Mouse (Mus musculus) embryonic stem cell, embryonic (primary cell): ENCODE data around the gene Srsf3.

Experiments used
- CTCF ChIA-PET, 4 experiments: fragments of 300-600 bp in 2 of 4; fragments of 350-600 bp in 2 of 4; sonication (Branson Sonifier 250); formaldehyde crosslinking; loops; one replicate each; lab custom pipeline; 2022; ENCODE audit warnings: inconsistent platforms in 2 of 4; lab: Charles Lee
- POLR2A ChIA-PET, 4 experiments: fragments of 300-600 bp in 2 of 4; fragments of 350-600 bp in 2 of 4; sonication (Branson Sonifier 250); formaldehyde crosslinking; loops; one replicate each; lab custom pipeline; 2022; ENCODE audit warnings: antibody characterized with exemption in 4 of 4, inconsistent platforms in 1 of 4; lab: Charles Lee

The Srsf3 gene

DNA sequence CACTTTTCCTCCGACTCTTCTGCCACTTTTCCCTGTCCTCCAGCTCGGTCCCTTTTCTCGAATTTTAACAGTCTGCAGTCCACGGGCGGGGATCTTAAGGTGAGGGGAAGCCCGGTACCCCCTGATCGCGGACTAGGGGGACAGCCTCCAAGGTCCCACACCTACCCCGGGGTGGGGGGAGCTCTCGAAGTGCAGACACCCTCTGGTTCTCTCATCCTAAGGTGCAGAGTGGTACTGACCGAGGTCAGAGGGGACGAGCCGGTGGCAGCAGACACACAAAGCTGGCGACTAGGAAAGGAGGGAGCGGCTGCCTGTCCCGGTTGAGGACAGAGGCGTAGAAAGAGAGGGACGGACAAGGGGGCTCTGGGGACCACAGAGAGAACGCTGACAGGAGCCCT is 25.2 kb upstream of the Srsf3 start:
- CTCF ChIA-PET: interaction anchor here (0.7 to 3.5 kb wide), 12 partner anchors 8 to 164 kb away, joined by 3 to 30 read pairs (median 5); no protein-coding TSS in a partner anchor
- POLR2A ChIA-PET: interaction anchor here (0.5 to 13.7 kb wide), 77 partner anchors 8 to 572 kb away, joined by 3 to 252 read pairs (median 6); partner anchors contain the start of genes Srsf3 (in 3 of the 4), Kctd20 (in 2 of the 4), Cdkn1a (in 1 of the 4) and Mapk14 (in 1 of the 4)

DNA sequence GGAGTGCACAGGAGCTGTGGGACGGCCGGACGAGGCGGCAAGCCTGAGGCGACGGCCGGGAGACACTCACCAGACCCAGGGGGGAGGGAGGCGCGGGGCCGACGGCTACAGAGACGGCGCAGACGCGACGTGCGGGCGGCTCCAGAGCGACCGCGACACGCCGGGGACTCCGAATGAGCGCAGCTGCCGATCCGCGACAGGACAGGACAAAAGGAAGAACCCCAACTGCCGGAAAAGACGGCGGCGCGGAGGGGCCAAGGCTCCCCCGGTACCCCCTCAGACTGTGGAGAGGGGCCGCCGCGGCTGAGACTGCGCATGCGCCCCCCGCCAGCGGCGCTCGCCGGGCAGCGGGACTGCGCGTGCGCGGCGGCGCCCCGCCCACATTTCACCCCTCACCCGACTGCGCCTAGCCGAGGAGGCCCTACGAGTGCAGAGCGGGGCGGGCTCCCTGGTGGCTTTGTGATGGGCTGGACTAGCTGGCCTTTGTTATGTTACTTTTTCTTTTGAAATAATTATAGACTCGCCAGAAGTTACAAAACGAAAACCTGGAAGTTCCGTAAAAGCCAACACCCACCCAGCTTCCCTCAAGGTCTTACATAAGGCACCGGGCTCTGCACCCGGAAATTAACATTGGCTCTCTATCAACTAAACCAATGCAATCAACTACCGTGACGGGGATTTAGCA is 24.6 kb upstream of the Srsf3 start, which contains the start of gene Stk38:
Stk38 (minus strand) TSS at position 355 of the 685 bp plus-strand sequence.
- ChIA-PET CTCF (interaction anchor here (0.5 to 3.5 kb wide), 15 partner anchors 8 to 354 kb away, joined by 3 to 30 read pairs (median 5); no protein-coding TSS in a partner anchor), POLR2A (interaction anchor here (0.5 to 13.7 kb wide), 89 partner anchors 7 to 573 kb away, joined by 3 to 252 read pairs (median 5); partner anchors contain the start of genes Kctd20 (in 3 of the 4), Srsf3 (in 3 of the 4), Cdkn1a (in 2 of the 4) and Mapk14 (in 1 of the 4))

DNA sequence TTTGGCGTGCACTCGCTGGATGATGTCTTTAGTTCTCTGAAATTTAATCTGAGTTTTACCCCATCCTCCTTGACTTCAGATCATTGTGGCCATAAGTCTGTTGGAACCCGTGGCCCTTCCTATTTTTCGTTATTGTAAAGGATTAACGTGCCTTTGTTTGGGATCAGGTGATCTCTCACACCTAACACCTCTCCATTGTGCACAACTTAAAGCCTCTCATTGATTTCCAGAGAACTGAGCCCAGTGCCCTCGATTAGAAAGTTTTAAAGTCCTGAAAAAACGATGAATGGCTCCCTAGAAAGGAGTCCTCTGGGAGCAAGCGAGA is 24.1 kb upstream of the Srsf3 start:
- ChIA-PET CTCF (interaction anchor here (0.5 to 3.5 kb wide), 12 partner anchors 18 to 354 kb away, joined by 3 to 30 read pairs (median 5); no protein-coding TSS in a partner anchor), POLR2A (interaction anchor here (0.6 to 13.7 kb wide), 78 partner anchors 9 to 1885 kb away, joined by 3 to 252 read pairs (median 5); partner anchors contain the start of genes Kctd20 (in 3 of the 4), Srsf3 (in 3 of the 4), Cdkn1a (in 2 of the 4) and Mapk14 (in 1 of the 4))

DNA sequence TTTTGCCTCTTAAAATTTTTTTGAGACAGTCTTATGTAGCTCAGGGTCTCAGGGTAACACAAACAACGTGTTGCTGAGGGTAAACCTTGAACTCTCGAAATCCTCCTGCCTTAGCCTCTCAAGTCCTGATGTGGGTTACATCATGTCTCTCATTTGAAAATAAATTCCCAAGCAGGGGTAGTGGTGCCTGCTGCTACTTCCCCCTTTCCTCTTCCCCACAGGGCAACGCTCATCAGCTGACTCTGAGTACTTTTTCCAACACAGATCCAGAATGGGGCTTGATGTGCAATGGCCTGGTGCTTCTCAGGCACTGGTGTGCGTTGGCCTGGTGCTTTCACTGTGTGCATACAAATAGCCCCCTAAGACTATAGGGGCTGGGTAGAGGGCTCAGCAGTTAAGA is 23.2 kb upstream of the Srsf3 start:
- POLR2A ChIA-PET: interaction anchor here (0.5 to 13.7 kb wide), 40 partner anchors 13 to 1662 kb away, joined by 3 to 252 read pairs (median 6); partner anchors contain the start of genes Srsf3 (in 3 of the 4), Cdkn1a (in 1 of the 4) and Kctd20 (in 1 of the 4)

DNA sequence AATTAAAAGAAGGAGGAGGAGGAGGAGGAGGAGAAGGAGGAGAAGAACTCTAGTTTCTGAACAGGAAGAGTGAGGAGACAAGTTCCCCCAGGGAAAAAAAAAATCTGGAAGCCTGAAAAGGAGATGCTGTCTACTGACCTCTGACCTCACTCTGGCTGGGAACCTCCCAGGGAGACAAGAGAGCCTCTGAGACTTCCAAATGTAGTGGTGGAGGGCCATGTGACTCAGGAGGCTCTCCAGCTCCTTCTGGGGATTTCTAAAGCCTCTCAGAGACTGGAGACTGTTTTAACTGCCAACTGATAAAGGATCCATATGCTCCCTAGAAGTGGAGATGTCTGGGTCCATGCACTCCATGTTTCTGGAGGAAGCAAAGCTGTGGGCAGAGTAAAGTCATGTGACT is 18.2 kb upstream of the Srsf3 start:
- ChIA-PET POLR2A (interaction anchor here (0.6 to 20.2 kb wide), 24 partner anchors 8 to 998 kb away, joined by 3 to 392 read pairs (median 6); partner anchors contain the start of genes Srsf3 (in 2 of the 4) and Stk38 (in 1 of the 4)), CTCF (interaction anchor here in 2 of 4 experiments (0.8 to 5.2 kb wide), 5 partner anchors 10 to 658 kb away, joined by 3 to 66 read pairs (median 6); partner anchors contain the start of gene BC004004 (in 1 of the 2))

More for the DNA sequence above, 23.2 kb upstream of the Srsf3 start:
- CTCF ChIA-PET: interaction anchor here in 2 of 4 experiments (0.7 to 3.0 kb wide), 4 partner anchors 17 to 132 kb away, joined by 5 to 30 read pairs (median 6); no protein-coding TSS in a partner anchor

DNA sequence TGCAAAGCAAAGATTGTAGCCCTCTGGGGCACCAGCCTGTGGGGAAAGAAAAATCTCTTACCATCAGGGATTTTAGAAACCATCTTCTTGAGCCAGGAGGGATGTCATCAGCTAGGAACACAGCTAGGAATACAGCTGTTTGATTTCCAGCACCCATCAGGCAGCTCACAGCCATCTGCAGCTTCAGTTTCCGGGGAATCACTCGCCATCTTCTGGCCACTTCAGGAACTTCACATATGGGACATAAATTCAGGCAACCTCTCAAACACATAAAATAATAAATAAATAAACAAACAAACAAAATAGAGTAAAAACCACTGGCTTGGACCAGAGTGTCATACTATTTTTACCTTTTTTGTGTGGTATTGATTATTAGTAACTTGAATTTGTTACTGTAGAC is 16.8 kb upstream of the Srsf3 start:
- ChIA-PET CTCF (interaction anchor here (0.6 to 5.2 kb wide), 42 partner anchors 8 to 1916 kb away, joined by 3 to 66 read pairs (median 4); partner anchors contain the start of genes Stk38 (in 3 of the 4) and Srsf3 (in 1 of the 4)), POLR2A (interaction anchor here in 3 of 4 experiments (0.6 to 20.2 kb wide), 35 partner anchors 9 to 370 kb away, joined by 3 to 392 read pairs (median 6); partner anchors contain the start of genes Srsf3 (in 2 of the 3), Stk38 (in 2 of the 3) and Cdkn1a (in 1 of the 3))

DNA sequence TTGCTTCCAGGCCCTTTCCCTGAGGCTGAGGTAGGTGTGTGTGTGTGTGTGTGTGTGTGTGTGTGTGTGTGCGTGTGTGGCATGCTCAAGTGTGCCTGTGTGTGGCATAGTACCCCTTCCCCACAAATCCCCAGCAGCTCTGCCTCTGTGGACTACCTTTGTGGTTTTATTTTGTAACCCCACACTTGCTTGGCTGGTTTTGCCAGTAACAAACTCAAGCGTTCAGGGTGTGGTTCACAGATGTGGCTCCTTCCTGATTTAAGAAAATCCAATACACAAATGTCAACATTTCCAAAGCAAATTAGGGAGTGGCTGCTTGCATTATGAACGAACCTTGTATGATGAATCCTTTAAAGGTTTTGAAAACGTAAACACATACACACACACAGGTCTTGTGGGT is 15.7 kb upstream of the Srsf3 start:
- POLR2A ChIA-PET: interaction anchor here in 3 of 4 experiments (0.6 to 20.2 kb wide), 13 partner anchors 9 to 551 kb away, joined by 3 to 392 read pairs (median 21); partner anchors contain the start of genes Srsf3 (in 2 of the 3) and Stk38 (in 2 of the 3)

DNA sequence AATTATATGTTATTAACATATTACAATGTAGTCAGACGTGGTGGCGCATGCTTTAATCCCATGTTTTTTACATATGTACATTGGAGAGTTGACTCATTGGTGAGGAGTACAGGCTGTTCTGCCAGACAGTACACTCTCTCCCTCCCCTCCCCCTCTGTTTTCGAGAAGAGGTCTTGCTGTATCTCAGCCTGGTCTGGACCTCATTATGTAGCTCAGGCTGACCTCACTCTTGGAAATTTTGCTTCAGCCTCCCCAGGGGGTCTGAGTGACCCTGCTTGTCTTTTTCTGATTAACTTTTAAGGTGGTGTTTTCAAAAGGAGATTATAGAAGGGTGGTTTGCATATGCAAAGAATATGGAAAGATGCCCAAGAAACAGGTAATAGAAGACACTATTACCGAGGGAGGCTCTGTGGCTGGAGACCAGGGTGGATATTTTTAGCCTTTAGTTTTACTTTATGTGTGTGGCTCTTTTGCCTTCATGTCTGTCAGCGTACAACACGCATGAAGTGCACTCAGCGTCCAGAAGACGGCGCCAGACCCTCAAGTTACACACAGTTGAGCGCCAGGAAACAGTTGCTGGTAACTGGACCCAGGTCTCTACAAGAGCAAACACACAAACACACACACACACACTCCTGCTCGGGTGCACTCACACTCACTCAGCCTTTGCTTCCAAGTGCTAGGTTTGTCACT is 14.0 kb upstream of the Srsf3 start:
- CTCF ChIA-PET: interaction anchor here (0.5 to 2.1 kb wide), 9 partner anchors 11 to 418 kb away, joined by 3 to 8 read pairs (median 3); no protein-coding TSS in a partner anchor
- POLR2A ChIA-PET: interaction anchor here (0.6 to 20.2 kb wide), 17 partner anchors 8 to 75 kb away, joined by 3 to 392 read pairs (median 5); partner anchors contain the start of genes Srsf3 (in 3 of the 4) and Stk38 (in 2 of the 4)

More for the DNA sequence above, 15.7 kb upstream of the Srsf3 start:
- CTCF ChIA-PET: interaction anchor here in 2 of 4 experiments (1.9 to 5.2 kb wide), 2 partner anchors 28 to 29 kb away, joined by 8 to 66 read pairs; no protein-coding TSS in a partner anchor

DNA sequence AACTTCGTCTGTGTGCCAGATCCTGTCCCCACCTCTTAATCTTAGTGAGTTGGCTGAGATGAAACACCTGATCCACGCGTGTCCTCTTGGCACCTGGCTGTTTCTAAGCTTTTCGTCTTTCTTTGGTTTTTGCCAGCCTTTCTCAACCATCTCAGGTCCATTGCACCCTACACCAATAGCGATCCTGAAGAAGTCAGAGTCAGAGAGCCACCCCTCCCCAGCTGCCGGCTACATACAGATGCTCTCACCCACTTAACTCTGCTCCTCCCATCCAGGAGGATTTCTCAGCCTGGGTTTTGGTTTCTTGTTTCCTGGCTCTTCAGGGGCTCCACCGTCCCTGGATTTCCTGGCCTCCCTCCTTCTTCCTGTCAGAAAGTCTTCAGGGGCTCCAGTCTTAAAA is 13.0 kb upstream of the Srsf3 start:
- ChIA-PET CTCF (interaction anchor here in 2 of 4 experiments (0.5 to 1.2 kb wide), 3 partner anchors 10 to 193 kb away, joined by 3 read pairs; no protein-coding TSS in a partner anchor), POLR2A (interaction anchor here (1.1 to 20.2 kb wide), 13 partner anchors 11 to 222 kb away, joined by 3 to 392 read pairs (median 6); partner anchors contain the start of genes Srsf3 (in 4 of the 4) and Stk38 (in 1 of the 4))

DNA sequence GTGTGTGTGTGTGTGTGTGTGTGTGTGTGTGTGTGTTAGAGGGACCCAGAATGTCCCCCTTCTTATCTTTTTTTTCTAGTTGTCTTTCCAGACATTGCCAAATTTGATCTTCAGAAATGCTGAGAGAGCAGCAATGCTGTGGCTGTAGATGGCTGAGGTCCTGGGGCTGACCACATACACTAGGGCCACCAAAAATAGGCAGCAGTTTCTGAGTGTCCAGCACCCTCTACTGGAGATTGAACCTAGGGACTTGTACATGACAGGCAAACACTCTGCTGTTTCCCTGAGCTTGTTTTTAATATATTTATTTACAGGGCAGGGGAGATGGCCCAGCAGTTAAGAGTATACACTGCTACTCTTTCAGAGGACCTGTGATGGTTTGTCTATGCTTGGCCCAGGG is 12.0 kb upstream of the Srsf3 start:
- POLR2A ChIA-PET: interaction anchor here (0.6 to 20.2 kb wide), 11 partner anchors 10 to 220 kb away, joined by 3 to 392 read pairs (median 12); partner anchors contain the start of genes Srsf3 (in 4 of the 4) and Stk38 (in 1 of the 4)
- CTCF ChIA-PET: interaction anchor here in 2 of 4 experiments (0.6 to 0.9 kb wide), 2 partner anchors 33 to 305 kb away, joined by 4 to 5 read pairs; no protein-coding TSS in a partner anchor

DNA sequence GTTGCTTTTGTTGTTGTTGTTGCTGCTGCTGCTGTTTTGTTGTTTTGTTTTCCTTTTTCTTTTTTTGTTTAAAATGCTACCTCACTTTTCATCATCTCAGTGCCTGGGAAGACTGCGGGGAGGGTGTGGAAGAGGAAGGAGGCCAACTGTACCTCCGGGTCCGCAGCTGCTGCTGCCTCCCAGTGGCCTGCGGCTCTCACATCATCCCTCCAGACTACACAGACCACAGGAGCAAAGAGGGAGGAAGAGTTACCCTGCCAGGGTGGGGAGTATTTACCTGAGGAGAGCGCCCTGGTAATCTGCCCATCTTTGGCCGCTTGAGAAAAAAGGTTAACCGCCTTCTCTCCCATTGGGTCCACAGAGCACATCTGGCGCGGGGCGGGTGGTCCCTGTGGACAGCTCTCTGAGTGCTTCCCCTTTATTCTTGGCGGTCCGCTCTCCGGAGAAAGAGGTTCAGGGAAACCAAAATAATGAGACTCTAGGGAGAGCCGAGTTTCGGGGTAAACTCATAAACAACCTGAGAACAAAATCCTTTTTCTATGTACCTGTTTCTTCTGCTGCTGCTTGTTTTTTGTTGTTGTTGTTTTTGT is 10.1 kb upstream of the Srsf3 start:
- POLR2A ChIA-PET: interaction anchor here (0.5 to 20.2 kb wide), 19 partner anchors 8 to 247 kb away, joined by 3 to 392 read pairs (median 7); partner anchors contain the start of genes Srsf3 (in 4 of the 4), Stk38 (in 2 of the 4) and BC004004 (in 1 of the 4)
- CTCF ChIA-PET: interaction anchor here in 2 of 4 experiments (0.5 to 6.1 kb wide), 7 partner anchors 10 to 539 kb away, joined by 3 to 31 read pairs (median 4); partner anchors contain the start of gene Srsf3 (in 1 of the 2)

DNA sequence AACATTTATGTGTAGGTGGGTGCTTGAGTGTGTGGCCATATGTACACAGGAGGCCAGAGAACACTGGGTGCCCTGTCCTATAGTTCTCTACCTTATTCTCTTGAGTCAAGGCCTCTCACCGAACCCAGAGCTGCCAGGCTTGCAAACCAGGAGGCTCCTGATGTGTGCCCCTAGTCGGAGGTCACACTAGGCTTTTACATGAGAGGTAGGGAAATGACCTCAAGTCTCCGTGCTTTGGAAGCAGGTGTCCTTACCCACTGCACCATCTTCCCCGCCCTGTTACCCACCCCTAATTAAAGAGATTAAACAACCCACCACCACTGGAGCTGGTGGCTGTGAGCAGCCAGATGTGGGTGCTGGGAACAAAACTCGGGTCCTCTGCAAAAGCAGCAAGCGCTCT is 9.1 kb upstream of the Srsf3 start:
- CTCF ChIA-PET: interaction anchor here in 2 of 4 experiments (0.7 to 6.1 kb wide), 8 partner anchors 8 to 149 kb away, joined by 3 to 31 read pairs (median 3); no protein-coding TSS in a partner anchor
- POLR2A ChIA-PET: interaction anchor here (0.6 to 20.2 kb wide), 33 partner anchors 7 to 454 kb away, joined by 3 to 392 read pairs (median 5); partner anchors contain the start of genes Srsf3 (in 4 of the 4), Stk38 (in 3 of the 4) and BC004004 (in 1 of the 4)

DNA sequence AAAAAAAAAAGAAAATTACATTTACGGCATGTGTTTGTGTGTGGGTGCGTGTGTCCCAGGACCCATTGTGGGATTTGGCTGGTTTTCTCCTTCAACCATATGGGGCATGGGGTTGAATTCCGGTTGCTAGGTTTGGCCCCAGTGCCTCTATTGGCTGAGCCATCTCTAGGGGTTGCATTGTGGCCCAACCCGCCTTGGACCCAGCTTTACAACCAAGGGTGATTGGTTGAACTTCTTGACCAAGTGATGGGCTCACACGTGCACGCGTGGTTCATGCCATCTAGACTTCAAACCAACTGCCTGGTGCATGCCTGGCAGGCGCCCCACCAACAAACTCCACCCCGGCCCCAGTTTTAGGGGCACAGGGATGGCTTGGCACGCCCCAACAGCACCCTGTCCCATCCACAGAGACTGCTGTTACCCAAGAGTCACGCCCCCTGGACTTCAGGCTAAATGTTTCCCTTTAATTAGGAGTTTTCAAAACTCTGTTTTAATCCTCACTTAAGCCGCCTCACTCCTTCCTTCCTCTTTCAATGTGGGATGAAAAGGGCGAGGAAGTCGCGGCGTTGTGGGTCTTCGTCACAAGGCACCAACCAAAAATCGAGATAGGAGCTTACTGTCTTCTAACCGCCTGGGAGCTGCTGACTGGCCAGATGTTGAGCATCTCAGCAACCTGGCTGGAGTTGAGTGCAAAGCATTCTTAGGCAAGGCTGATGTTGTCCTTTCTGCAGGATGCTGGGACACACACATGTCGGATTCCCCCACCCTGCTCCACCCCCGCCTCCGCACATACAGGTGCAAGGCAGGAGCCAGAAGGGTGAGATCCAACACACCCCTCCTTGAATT is 8.2 kb upstream of the Srsf3 start:
- POLR2A ChIA-PET: interaction anchor here in 3 of 4 experiments (0.6 to 20.2 kb wide), 73 partner anchors 7 to 981 kb away, joined by 3 to 392 read pairs (median 5); partner anchors contain the start of genes Srsf3 (in 3 of the 3), Stk38 (in 3 of the 3), Cdkn1a (in 1 of the 3) and Mtch1 (in 1 of the 3)
- CTCF ChIA-PET: interaction anchor here (0.7 to 6.1 kb wide), 13 partner anchors 9 to 223 kb away, joined by 3 to 31 read pairs (median 3); no protein-coding TSS in a partner anchor

DNA sequence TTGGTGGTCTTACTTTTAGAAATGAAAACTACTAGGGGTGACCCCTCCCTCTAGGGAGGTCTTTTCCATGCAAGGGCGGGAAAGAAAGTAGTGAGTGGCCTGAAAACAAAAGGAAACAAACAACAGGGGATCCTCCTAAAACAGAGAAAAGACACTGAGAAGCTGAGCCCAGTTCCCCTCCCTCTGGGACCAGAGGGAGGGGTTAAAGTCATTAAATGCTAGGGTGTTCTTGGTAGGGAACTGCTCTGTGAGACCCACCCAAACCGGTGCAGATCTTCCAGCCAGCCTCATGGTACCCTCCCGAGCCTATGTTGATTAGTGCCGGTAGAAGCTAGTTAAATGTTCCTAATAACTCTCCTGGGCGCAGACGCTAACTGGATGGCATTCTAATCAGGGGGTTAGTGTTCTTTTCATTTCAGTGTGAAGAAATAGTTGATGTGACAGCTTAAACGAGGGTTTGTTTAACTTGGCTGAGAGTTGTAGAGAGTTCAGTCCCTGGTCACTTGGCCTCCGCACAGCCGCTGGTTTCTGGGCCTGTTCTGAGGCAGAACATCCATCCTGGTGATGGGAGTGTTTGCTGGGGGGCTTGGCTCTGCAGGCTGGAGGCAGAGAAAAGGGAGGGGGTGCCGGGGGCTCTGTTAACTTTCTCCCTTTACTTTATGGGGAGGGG is 7.4 kb upstream of the Srsf3 start:
- POLR2A ChIA-PET: interaction anchor here in 3 of 4 experiments (0.6 to 20.2 kb wide), 59 partner anchors 6 to 980 kb away, joined by 3 to 392 read pairs (median 5); partner anchors contain the start of genes Srsf3 (in 3 of the 3), Stk38 (in 3 of the 3), Cdkn1a (in 1 of the 3) and Mtch1 (in 1 of the 3)
- CTCF ChIA-PET: interaction anchor here (0.6 to 6.1 kb wide), 11 partner anchors 9 to 222 kb away, joined by 3 to 31 read pairs (median 4); no protein-coding TSS in a partner anchor
